Mouse (Mus musculus): ENCODE results near the gene Anp32a. TPM values are rescaled to one million over a fixed set of nuclear protein-coding genes. Genes with fewer than 3 reads are reported as not detected.

The Anp32a gene
- total RNA-seq, 2 experiments from 2014 or later: 60.8 to 62.9 TPM

DNA sequence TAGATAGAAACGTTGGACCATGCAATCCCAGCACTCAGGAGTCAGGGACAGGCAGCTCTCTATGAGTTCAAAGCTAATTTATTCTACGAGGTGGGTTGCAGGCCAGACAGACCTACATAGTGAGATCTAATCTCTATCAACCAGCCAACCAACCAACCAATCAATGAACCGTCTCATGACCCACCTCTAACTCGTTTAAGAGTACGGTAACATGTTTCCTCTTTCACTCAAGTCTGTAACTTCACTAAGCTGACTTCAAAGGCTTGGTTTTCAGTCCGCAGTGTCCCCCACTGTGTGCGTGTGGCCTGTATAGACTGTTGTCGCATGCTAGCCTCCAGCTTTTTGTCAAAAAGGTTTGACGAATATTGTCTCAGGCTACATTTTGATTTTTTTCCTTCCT, 48.6 kb downstream of the Anp32a start:
- intact Hi-C loops (cut with DNase I): no loop called here
- no peak for DNase-seq

- intact Hi-C loops (cut with DNase I): no loop called here
- no peak for DNase-seq
Measured at GRCm38 (mm10) chr9:62393531-62393930, 52.4 kb downstream of the Anp32a start.

- intact Hi-C loops (cut with DNase I): no loop called here
Measured at GRCm38 (mm10) chr9:62394163-62394562, 53.1 kb downstream of the Anp32a start.

GRCm38 (mm10) chr9:62400531-62401170, 59.6 kb downstream of the Anp32a start:
- intact Hi-C loops (cut with DNase I): no loop called here
- no peak for DNase-seq

More at GRCm38 (mm10) chr9:62394163-62394562, 53.1 kb downstream of the Anp32a start:
- no peak for DNase-seq

GRCm38 (mm10) chr9:62401589-62401988, 60.5 kb downstream of the Anp32a start:
- no peak for DNase-seq
- intact Hi-C loops (cut with DNase I): no loop called here

DNA sequence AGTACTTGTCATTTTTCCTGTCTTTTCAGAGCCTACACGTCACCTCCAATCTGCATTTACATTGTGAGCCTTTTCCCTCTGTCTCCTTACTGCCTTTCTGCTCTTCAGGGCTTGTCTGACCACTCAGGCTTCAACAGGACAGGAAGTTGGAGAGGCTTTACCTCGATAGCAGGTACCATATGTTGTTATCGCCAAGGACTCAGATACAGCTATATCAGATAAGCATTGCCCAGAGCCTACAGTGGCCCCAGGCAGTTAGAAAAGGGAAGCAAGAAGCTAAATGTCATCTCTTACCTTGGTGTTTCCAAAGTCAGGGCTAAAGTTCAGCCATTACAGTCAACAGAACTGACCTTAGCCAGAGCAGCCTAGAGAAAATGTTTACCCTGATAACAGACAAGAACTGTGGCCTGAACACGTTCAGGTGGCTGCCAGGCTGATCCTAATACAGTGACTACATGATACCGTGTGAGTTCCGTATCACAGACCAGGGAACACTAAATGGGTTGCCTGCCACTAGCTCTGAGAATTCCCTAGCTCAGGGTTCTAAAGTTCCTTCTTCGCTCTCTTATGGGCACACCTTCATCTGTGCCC, 65.4 kb downstream of the Anp32a start:
- intact Hi-C loops (cut with DNase I): no loop called here
- DNase-seq: no peak

DNA sequence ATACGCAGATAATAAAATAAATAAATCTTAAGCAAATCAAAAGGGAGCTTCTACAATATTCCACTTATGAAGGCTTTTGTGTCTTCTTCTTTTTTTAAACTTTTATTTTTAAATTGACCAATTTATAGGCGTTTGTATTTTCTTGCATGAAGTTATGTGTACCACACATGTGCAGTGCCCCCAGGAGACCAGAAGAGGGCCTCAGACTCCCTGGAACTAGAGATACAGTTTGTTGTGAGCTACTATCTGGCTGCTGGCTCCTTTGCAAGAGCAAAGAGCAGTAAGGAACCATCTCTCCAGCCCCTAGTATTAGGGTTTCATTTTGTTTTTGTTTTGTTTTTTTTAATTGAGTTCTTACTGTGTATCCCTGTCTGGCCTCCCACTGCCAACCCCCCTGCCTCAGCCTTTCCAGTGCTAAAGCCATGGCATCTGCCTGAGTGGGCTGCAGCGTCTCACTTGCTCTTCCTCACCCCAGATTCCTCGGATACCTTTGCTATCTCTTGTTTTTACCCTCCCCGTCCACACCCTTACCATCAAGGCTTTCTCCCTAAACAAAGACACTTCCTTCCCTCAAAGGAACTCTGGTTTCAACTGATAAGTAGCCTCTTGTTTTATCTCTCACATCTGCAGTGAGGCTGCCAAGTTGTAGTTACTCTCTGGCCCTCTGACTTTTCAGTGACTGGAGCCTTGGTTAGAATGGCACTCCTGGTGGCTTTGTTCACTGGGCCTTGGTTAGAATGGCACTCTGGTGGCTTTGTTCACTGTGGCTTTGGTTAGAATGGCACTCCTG, 66.5 kb downstream of the Anp32a start:
- DNase-seq: no peak
- intact Hi-C loops (cut with DNase I): no loop called here

GRCm38 (mm10) chr9:62418742-62419141, 77.6 kb downstream of the Anp32a start:
- DNase-seq: no peak
- intact Hi-C loops (cut with DNase I): no loop called here

DNA sequence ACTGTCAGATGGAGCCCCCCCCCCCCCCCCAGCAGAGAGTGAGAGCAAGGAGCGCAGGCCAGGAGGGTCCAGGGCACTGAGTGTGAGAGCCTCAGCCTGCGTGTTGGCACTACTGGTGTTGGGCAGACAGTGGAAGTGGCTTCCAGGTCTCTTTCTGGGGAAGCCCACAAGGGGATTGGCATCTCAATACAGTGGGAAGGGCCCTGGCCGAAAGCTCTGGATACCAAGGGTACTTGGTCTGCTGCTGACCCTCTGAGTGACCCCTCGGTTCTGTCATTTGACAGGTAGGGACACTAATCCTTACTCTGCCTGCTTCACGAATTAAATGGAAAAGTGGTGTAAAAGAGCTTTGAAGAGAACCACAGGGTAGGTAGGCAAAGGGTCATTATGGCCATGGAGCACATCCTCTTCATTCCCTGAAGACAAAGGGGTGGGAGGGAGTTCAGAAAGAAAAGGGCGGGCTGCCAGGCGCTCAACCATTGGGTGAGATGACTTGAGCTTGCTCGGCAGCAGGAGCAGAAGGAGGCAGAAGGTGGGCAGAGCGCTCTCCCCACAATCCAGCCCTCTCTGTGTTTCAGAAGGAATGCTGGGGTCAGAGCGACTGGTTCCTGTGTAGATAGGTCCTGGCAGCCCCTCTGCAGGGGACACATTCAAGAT, 79.3 kb downstream of the Anp32a start:
- peak in 1 of 2 experiments; percentile 28 for DNase-seq
- intact Hi-C loops (cut with DNase I): no loop called here

DNA sequence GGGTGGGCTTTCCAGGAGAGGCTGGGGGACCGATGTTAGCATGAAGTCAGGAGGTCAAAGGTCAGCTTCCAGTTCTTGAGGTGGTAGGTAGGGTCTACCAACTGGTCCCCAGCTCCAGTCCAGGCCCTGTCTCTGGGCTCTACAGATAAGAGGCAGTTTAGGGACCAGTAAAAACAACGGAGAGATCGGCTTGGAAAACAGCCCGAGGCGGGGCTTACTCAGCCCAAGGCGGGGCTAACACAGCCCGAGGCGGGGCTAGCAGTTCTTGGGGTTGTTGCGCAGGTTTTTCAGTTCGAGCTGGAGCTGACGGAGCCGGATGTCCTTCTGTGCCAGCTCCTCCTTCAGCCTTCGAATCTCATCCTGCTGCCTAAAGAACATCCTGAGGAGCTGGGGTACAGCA, 79.9 kb downstream of the Anp32a start:
- DNase-seq: peak; percentile 75 to 76
- intact Hi-C loops (cut with DNase I): no loop called here

GRCm38 (mm10) chr9:62421911-62422310, 80.8 kb downstream of the Anp32a start:
- intact Hi-C loops (cut with DNase I): no loop called here
- DNase-seq: no peak

DNA sequence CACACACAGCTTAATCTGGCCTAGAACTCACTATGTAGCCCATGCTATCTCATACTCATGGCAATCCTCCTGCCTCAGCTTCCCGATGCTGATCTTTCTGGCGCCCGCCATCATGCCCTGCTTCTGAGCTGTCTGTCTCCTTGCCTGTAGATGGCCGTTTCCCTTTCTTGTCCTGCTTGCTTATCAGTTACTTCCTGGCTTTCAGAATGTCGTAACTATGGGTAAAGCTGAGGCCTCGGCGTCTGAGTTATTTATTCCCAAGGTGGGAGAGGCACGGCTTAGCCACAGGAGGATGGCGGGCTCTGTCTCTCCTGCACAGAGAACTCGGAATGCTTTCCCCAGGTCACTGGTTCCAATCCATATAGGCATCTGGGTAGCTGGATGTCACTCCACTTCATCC, 81.8 kb downstream of the Anp32a start:
- intact Hi-C loops (cut with DNase I): no loop called here
- DNase-seq: no peak

DNA sequence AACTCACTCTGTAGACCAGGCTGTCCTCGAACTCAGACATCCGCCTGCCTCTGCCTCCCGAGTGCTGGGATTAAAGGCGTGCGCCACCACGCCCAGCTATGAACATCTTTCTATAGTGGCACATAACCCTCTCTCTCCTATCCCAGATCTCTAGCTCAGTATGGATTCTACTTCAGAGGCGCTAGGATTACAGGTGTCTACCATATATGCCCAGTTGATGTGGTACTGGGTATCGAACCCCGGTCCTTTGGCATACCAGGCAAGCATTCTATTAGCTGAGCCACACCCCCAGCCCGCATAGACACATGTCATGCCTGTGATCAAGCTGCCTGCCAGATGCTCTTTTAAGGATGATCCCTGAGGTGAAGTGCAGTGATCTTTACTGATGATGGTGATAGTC, 82.8 kb downstream of the Anp32a start:
- no peak for DNase-seq
- intact Hi-C loops (cut with DNase I): no loop called here

- DNase-seq: no peak
- intact Hi-C loops (cut with DNase I): no loop called here
Measured at GRCm38 (mm10) chr9:62425265-62425664, 84.2 kb downstream of the Anp32a start.

- DNase-seq: no peak
- intact Hi-C loops (cut with DNase I): no loop called here
Measured at GRCm38 (mm10) chr9:62426021-62426420, 84.9 kb downstream of the Anp32a start.

DNA sequence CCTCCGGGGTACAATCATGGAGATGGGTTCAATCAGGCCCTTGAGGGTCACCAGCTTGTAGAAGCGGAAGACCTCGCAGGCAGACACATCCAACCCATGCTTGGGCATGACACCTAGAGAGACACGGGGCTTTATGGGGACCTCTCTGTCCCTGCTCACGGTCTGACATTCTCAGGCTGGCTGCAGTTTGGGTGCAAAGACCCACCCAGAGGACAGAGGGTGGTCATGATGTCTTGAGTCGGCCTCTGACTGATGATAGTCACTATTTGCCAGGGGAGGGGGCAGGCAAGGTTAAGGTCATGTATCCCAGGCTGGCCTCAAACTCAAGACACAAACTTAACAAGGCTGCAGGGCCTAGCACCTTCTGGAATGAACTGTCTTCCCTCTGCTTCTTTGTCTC, 85.4 kb downstream of the Anp32a start:
- DNase-seq: no peak
- intact Hi-C loops (cut with DNase I): no loop called here

DNA sequence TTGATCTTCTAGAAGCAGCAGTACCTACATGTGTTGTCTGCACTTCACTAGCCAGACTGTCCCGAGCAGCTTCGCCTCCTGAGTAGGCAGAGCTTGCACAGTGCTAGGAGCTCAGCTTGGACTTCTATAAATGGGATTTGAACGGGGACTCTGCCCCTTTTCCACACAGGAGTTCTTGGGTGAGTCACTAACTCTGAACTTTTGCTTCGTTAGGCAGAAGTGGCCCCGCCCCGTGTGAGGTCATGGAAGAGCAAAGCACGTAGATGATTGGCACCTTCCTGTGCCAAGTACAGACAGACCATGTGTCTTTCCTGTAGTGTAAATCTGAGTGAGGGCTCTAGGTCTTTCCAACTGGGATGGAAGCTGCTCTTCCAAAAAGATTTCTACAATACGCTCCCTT, 85.9 kb downstream of the Anp32a start:
- intact Hi-C loops (cut with DNase I): no loop called here
- no peak for DNase-seq

Data from gastrocnemius, postnatal 36 days (tissue).